8 mouse cellular contexts compared by ENCODE assay signal in genomic region chr4:34560971-34561370, GRCm38 (mm10). TPM values are rescaled to one million over a fixed set of nuclear protein-coding genes. Genes with fewer than 3 reads are reported as not detected.
A peak's percentile ranks its signal among the peaks of the same experiment; 100 is the strongest.
DNase-seq lines count a peak whose midpoint lies in the region; ATAC-seq and TF ChIP-seq lines count a peak whose summit lies in the region.

No protein-coding gene starts in this region.

- ATAC-seq in kidney, embryonic 15.5 days (replicated peaks; ENCODE audit: low FRiP score), result no peak

- peak; percentile 19 for DNase-seq in kidney, adult 11 months
- peak; percentile 78 for DNase-seq in ZHBTc4 (ENCODE audit: low read depth, low spot score)
- peak; percentile 22 for DNase-seq in hindlimb bud, embryonic 11.5 days (ENCODE audit: extremely low spot score, low read depth, low spot score)
- peak; percentile 41 for DNase-seq in lung, postnatal 25 days (ENCODE audit: low spot score)
- DNase-seq in thymus, adult 2 months, result peak; percentile 73
- DNase-seq in left cerebral cortex, postnatal 10 days (ENCODE audit: extremely low spot score in 1 of 2, low spot score in 2 of 2), result no peak
- no peak for DNase-seq in right cerebral cortex, postnatal 25 days

- H3K27ac ChIP-seq in kidney, embryonic 15.5 days, result no peak overlapping the region
- H3K27ac ChIP-seq in thymus, adult 2 months (ENCODE audit: control insufficient read depth, insufficient read depth, low read length), result no peak overlapping the region

- intact Hi-C loops in left cerebral cortex, postnatal 10 days (cut with DNase I), result no loop called here

- TF ChIP-seq POLR2A in thymus, adult 2 months (IDR thresholded peaks at IDR 0.05; ENCODE audit: control insufficient read depth, extremely low read depth, insufficient read depth, low read length, poor library complexity), result no peak

- H3K4me2 ChIP-seq in kidney, embryonic 15.5 days, result no peak overlapping the region

- H3K27me3 ChIP-seq in kidney, embryonic 15.5 days, result no peaks in the 10 kb centered on the region
- no peaks in the 10 kb centered on the region for H3K27me3 ChIP-seq in thymus, adult 2 months (ENCODE audit: control insufficient read depth, insufficient read depth, low read length)

- no peak overlapping the region for H3K4me3 ChIP-seq in kidney, embryonic 15.5 days (replicated peaks)
- H3K4me3 ChIP-seq in thymus, adult 2 months (ENCODE audit: control insufficient read depth, insufficient read depth, low read length), result no peak overlapping the region

- peaks cover 8% of the 10 kb centered on the region; the same call in 1 of the 2 replicates for H3K4me1 ChIP-seq in kidney, embryonic 15.5 days
- no peaks in the 10 kb centered on the region for H3K4me1 ChIP-seq in thymus, adult 2 months (replicated peaks; ENCODE audit: control insufficient read depth, insufficient read depth, low read length)

- TF ChIP-seq CTCF in thymus, adult 2 months (IDR thresholded peaks at IDR 0.05; ENCODE audit: borderline replicate concordance, control insufficient read depth, extremely low read depth, insufficient read depth, low read length, poor library complexity), result no peak

- H3K36me3 ChIP-seq in kidney, embryonic 15.5 days, result peaks cover 31% of the 10 kb centered on the region
- peaks cover 18% of the 10 kb centered on the region for H3K36me3 ChIP-seq in thymus, adult 2 months (ENCODE audit: control insufficient read depth, insufficient read depth, low read length)

- whole genome bisulfite sequencing in kidney, embryonic 15.5 days, result 55% methylated on average over 4 of the region's 4 CpGs
- 69% methylated on average over 4 of the region's 4 CpGs for whole genome bisulfite sequencing in thymus, adult 2 months

- no peak overlapping the region for H3K9ac ChIP-seq in kidney, embryonic 15.5 days

- H3K9me3 ChIP-seq in kidney, embryonic 15.5 days (replicated peaks), result no peaks in the 10 kb centered on the region

RNA-seq across cellular contexts. Expression of gene Akirin2, which starts 10.2 kb away (rescaled TPM):
- polyA plus RNA-seq in kidney, embryonic 15.5 days (2015; fragmentation: Nextera tagmentation; extraction: Ambion mirVana), result 59.3 and 65.1 TPM in 2 replicates
- polyA plus RNA-seq in thymus, adult 2 months (2012; rRNA removed), result 39.3 and 49.2 TPM in 2 replicates
- 100 to 1,000 TPM; 112 to 114 TPM for total RNA-seq in left cerebral cortex, postnatal 10 days (2021)

RNA-seq across cellular contexts. Expression of gene Orc3, which starts 53.8 kb away (rescaled TPM):
- 91.0 and 92.3 TPM in 2 replicates for polyA plus RNA-seq in kidney, embryonic 15.5 days (2015; fragmentation: Nextera tagmentation; extraction: Ambion mirVana)
- 26.8 and 34.0 TPM in 2 replicates for polyA plus RNA-seq in thymus, adult 2 months (2012; rRNA removed)
- 10 to 100 TPM; 43.1 to 43.7 TPM for total RNA-seq in left cerebral cortex, postnatal 10 days (2021)

RNA-seq across cellular contexts. Expression of gene Rars2, which starts 53.8 kb away (rescaled TPM):
- 71.5 and 76.0 TPM in 2 replicates for polyA plus RNA-seq in kidney, embryonic 15.5 days (2015; fragmentation: Nextera tagmentation; extraction: Ambion mirVana)
- polyA plus RNA-seq in thymus, adult 2 months (2012; rRNA removed), result 9.2 and 10.3 TPM in 2 replicates
- 10 to 100 TPM; 26.9 to 31.4 TPM for total RNA-seq in left cerebral cortex, postnatal 10 days (2021)

Comparison
In these comparisons a context has a peak if more than half of its experiments do, and no peak if none do; other contexts are left out.
1. DNase-seq: peak in kidney, adult 11 months (single experiment), ZHBTc4 (single experiment), hindlimb bud, embryonic 11.5 days (single experiment), lung, postnatal 25 days (single experiment) and thymus, adult 2 months (single experiment); none in left cerebral cortex, postnatal 10 days (0 of 2) and right cerebral cortex, postnatal 25 days (single experiment).